Mouse (Mus musculus): ENCODE data around the gene Ccdc85b. TPM values are rescaled to one million over a fixed set of nuclear protein-coding genes. Genes with fewer than 3 reads are reported as not detected.

Gene Ccdc85b
- polyA plus RNA-seq, 1 experiment from 2014 or later: 11.7 TPM

Other genes starting within 250 kb of the Ccdc85b start
- 55.3 and 55.7 TPM in 2 replicates for gene Pacs1, start 184.8 kb downstream of the Ccdc85b start, polyA plus RNA-seq (2015; fragmentation: Nextera tagmentation; extraction: Ambion mirVana)
- gene Sf3b2, start 162.4 kb downstream of the Ccdc85b start, polyA plus RNA-seq (2015; fragmentation: Nextera tagmentation; extraction: Ambion mirVana): 350 and 352 TPM in 2 replicates
- 47.2 and 50.3 TPM in 2 replicates for gene Gal3st3, start 159.6 kb downstream of the Ccdc85b start, polyA plus RNA-seq (2015; fragmentation: Nextera tagmentation; extraction: Ambion mirVana)
- not detected in 2 replicates for gene Catsper1, start 122.2 kb downstream of the Ccdc85b start, polyA plus RNA-seq (2015; fragmentation: Nextera tagmentation; extraction: Ambion mirVana)
- 5.9 and 7.2 TPM in 2 replicates for gene Cst6, start 108.3 kb downstream of the Ccdc85b start, polyA plus RNA-seq (2015; fragmentation: Nextera tagmentation; extraction: Ambion mirVana)
- 43.6 and 43.8 TPM in 2 replicates for gene Eif1ad, start 91.2 kb downstream of the Ccdc85b start, polyA plus RNA-seq (2015; fragmentation: Nextera tagmentation; extraction: Ambion mirVana)
- 307 and 337 TPM in 2 replicates for gene Banf1, start 90.7 kb downstream of the Ccdc85b start, polyA plus RNA-seq (2015; fragmentation: Nextera tagmentation; extraction: Ambion mirVana)
- 72.5 and 77.3 TPM in 2 replicates for gene Sart1, start 69.2 kb downstream of the Ccdc85b start, polyA plus RNA-seq (2015; fragmentation: Nextera tagmentation; extraction: Ambion mirVana)
- gene Tsga10ip, start 55.4 kb downstream of the Ccdc85b start, polyA plus RNA-seq (2015; fragmentation: Nextera tagmentation; extraction: Ambion mirVana): not detected in 2 replicates
- 291 and 296 TPM in 2 replicates for gene Drap1, start 32.9 kb downstream of the Ccdc85b start, polyA plus RNA-seq (2015; fragmentation: Nextera tagmentation; extraction: Ambion mirVana)
- gene AI837181, start 32.8 kb downstream of the Ccdc85b start, polyA plus RNA-seq (2015; fragmentation: Nextera tagmentation; extraction: Ambion mirVana): 71.5 and 74.9 TPM in 2 replicates
- 0.40 TPM in 1 of 2 replicates, not detected in the other for gene Fosl1, start 10.3 kb downstream of the Ccdc85b start, polyA plus RNA-seq (2015; fragmentation: Nextera tagmentation; extraction: Ambion mirVana)
- gene Fibp, start 2.7 kb upstream of the Ccdc85b start, polyA plus RNA-seq (2015; fragmentation: Nextera tagmentation; extraction: Ambion mirVana): 180 and 185 TPM in 2 replicates
- gene Ctsw, start 10.6 kb upstream of the Ccdc85b start, polyA plus RNA-seq (2015; fragmentation: Nextera tagmentation; extraction: Ambion mirVana): 5.4 and 6.5 TPM in 2 replicates
- 41.3 and 45.9 TPM in 2 replicates for gene Efemp2, start 16.1 kb upstream of the Ccdc85b start, polyA plus RNA-seq (2015; fragmentation: Nextera tagmentation; extraction: Ambion mirVana)
- gene Mus81, start 30.5 kb upstream of the Ccdc85b start, polyA plus RNA-seq (2015; fragmentation: Nextera tagmentation; extraction: Ambion mirVana): 54.3 and 60.2 TPM in 2 replicates
- 3,624 and 3,631 TPM in 2 replicates for gene Cfl1, start 32.6 kb upstream of the Ccdc85b start, polyA plus RNA-seq (2015; fragmentation: Nextera tagmentation; extraction: Ambion mirVana)
- 0.17 TPM in 1 of 2 replicates, not detected in the other for gene 1700020D05Rik, start 45.9 kb upstream of the Ccdc85b start, polyA plus RNA-seq (2015; fragmentation: Nextera tagmentation; extraction: Ambion mirVana)
- gene Snx32, start 52.6 kb upstream of the Ccdc85b start, polyA plus RNA-seq (2015; fragmentation: Nextera tagmentation; extraction: Ambion mirVana): 106 and 111 TPM in 2 replicates
- 0.10 and 0.13 TPM in 2 replicates for gene Ovol1, start 102.8 kb upstream of the Ccdc85b start, polyA plus RNA-seq (2015; fragmentation: Nextera tagmentation; extraction: Ambion mirVana)
- gene Ap5b1, start 110.1 kb upstream of the Ccdc85b start, polyA plus RNA-seq (2015; fragmentation: Nextera tagmentation; extraction: Ambion mirVana): 3.0 and 3.1 TPM in 2 replicates
- gene Rnaseh2c, start 144.0 kb upstream of the Ccdc85b start, polyA plus RNA-seq (2015; fragmentation: Nextera tagmentation; extraction: Ambion mirVana): 56.2 and 57.7 TPM in 2 replicates
- 82.3 and 84.7 TPM in 2 replicates for gene Kat5, start 152.3 kb upstream of the Ccdc85b start, polyA plus RNA-seq (2015; fragmentation: Nextera tagmentation; extraction: Ambion mirVana)
- gene Rela, start 179.6 kb upstream of the Ccdc85b start, polyA plus RNA-seq (2015; fragmentation: Nextera tagmentation; extraction: Ambion mirVana): 36.9 and 39.2 TPM in 2 replicates
- gene Sipa1, start 205.8 kb upstream of the Ccdc85b start, polyA plus RNA-seq (2015; fragmentation: Nextera tagmentation; extraction: Ambion mirVana): 17.1 and 19.6 TPM in 2 replicates
- 12.5 and 14.0 TPM in 2 replicates for gene Map3k11, start 230.8 kb upstream of the Ccdc85b start, polyA plus RNA-seq (2015; fragmentation: Nextera tagmentation; extraction: Ambion mirVana)
- 29.2 TPM in 2 replicates for gene Pcnx3, start 231.0 kb upstream of the Ccdc85b start, polyA plus RNA-seq (2015; fragmentation: Nextera tagmentation; extraction: Ambion mirVana)
- gene Kcnk7, start 246.5 kb upstream of the Ccdc85b start, polyA plus RNA-seq (2015; fragmentation: Nextera tagmentation; extraction: Ambion mirVana): 0.19 and 0.28 TPM in 2 replicates